Mouse (Mus musculus): ENCODE results near the gene Plxna4.

The Plxna4 gene

GRCm38 (mm10) chr6:32346015-32346414, 242.0 kb downstream of the Plxna4 start:
- H3K36me3 ChIP-seq (ENCODE audit: control insufficient read depth, insufficient read depth, low read length, poor library complexity, severe bottlenecking) = no peaks in the 10 kb centered on the region
- no peaks in the 10 kb centered on the region for H3K27me3 ChIP-seq (ENCODE audit: control insufficient read depth, insufficient read depth, low read length, poor library complexity, severe bottlenecking)
- no peak for DNase-seq (ENCODE audit: low read depth, low spot score)

DNA sequence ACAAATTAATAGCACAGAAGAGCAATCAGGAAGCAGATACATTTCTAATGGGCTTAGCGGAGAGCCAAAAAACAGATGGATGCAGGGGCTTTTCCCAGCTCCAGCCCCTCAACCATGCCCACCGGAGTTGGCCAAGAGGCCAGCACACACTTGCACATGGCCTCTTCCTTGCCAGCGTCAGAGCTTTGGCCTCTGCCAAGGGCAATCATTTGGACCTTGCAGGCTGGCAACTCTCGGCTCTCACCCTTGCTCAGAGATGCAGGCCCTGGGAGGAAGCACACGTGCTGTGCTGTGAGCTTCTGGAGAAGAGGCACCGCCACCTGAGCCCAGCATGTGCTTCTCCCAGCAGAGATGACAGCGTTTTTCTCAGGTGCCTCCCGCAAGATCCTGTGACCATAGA, 245.3 kb downstream of the Plxna4 start:
- DNase-seq (ENCODE audit: low read depth, low spot score) = no peak
- no peaks in the 10 kb centered on the region for H3K36me3 ChIP-seq (ENCODE audit: control insufficient read depth, insufficient read depth, low read length, poor library complexity, severe bottlenecking)
- H3K27me3 ChIP-seq (ENCODE audit: control insufficient read depth, insufficient read depth, low read length, poor library complexity, severe bottlenecking) = no peaks in the 10 kb centered on the region

DNA sequence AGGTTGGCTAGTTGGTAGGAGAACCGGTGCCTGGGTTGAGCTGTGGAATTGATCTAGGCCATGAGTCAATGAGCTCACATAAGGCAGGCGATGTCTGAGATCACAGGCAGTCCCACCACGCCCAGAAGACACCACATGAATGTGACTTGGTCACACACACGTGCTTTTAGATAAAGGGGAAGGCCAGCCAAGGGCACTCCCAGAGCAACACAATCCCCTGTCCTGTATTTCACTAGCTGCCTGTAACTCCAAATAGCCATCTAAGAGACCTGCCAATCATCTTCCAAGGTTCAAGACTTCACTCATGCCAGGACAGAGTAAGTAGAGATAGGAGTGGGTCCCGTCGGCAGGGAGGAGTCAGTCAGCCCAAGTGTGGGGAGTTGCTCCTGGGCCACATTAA, 245.7 kb downstream of the Plxna4 start:
- no peaks in the 10 kb centered on the region for H3K27me3 ChIP-seq (ENCODE audit: control insufficient read depth, insufficient read depth, low read length, poor library complexity, severe bottlenecking)
- H3K36me3 ChIP-seq (ENCODE audit: control insufficient read depth, insufficient read depth, low read length, poor library complexity, severe bottlenecking) = no peaks in the 10 kb centered on the region
- no peak for DNase-seq (ENCODE audit: low read depth, low spot score)

GRCm38 (mm10) chr6:32338416-32338943, 249.5 kb downstream of the Plxna4 start:
- no peak for DNase-seq (ENCODE audit: low read depth, low spot score)
- Histone ChIP-seq H3K36me3 (ENCODE audit: control insufficient read depth, insufficient read depth, low read length, poor library complexity, severe bottlenecking) (no peaks in the 10 kb centered on the region), H3K27me3 (ENCODE audit: control insufficient read depth, insufficient read depth, low read length, poor library complexity, severe bottlenecking) (no peaks in the 10 kb centered on the region)

DNA sequence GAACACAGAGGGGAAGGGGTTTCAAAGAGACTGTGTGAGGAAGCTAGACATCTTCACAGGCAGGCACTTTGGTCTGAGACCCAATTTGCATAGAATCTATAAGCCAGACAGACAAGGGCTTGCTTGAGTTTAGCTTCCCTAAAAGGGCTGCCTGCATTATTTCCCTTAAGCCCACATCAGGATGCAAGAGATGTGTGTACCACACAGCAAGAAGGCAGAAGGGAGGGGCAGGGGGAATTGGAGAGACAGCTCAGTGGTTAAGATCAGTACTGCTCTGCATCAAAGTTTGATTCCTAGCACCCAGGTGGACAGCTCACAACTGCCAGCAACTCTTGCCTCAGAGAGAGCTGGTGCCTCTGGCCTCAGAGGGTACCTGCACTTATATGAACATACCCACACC, 256.7 kb downstream of the Plxna4 start:
- H3K27me3 ChIP-seq (ENCODE audit: control insufficient read depth, insufficient read depth, low read length, poor library complexity, severe bottlenecking) = no peaks in the 10 kb centered on the region
- no peak for DNase-seq (ENCODE audit: low read depth, low spot score)

GRCm38 (mm10) chr6:32330034-32330795, 257.8 kb downstream of the Plxna4 start:
- Histone ChIP-seq H3K27me3 (ENCODE audit: control insufficient read depth, insufficient read depth, low read length, poor library complexity, severe bottlenecking) (no peaks in the 10 kb centered on the region), H3K36me3 (ENCODE audit: control insufficient read depth, insufficient read depth, low read length, poor library complexity, severe bottlenecking) (no peaks in the 10 kb centered on the region)
- DNase-seq (ENCODE audit: low read depth, low spot score) = no peak

More for the DNA sequence above, 256.7 kb downstream of the Plxna4 start:
- H3K36me3 ChIP-seq (ENCODE audit: control insufficient read depth, insufficient read depth, low read length, poor library complexity, severe bottlenecking) = no peaks in the 10 kb centered on the region

DNA sequence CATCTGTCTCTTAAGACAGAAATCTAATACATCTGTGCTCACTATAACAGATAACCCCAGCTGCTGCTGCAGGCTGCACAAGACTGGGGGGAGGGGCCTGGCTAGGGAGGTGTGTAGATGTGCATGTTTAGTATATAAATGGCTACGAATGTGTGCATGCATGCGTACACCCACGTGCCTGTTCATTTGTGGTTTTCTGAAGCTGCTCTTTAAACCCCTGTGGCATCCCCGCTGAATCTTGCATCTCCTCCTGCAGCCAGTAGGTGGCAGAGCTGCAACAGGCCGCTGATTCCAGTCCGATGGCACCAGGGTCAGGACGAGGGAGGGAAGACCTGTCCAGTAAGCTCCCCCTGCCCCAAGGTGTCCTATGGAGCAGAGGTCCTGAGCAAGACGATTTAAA, 260.0 kb downstream of the Plxna4 start:
- Histone ChIP-seq H3K36me3 (ENCODE audit: control insufficient read depth, insufficient read depth, low read length, poor library complexity, severe bottlenecking) (no peaks in the 10 kb centered on the region), H3K27me3 (ENCODE audit: control insufficient read depth, insufficient read depth, low read length, poor library complexity, severe bottlenecking) (no peaks in the 10 kb centered on the region)
- peak; percentile 25 for DNase-seq (ENCODE audit: low read depth, low spot score)

DNA sequence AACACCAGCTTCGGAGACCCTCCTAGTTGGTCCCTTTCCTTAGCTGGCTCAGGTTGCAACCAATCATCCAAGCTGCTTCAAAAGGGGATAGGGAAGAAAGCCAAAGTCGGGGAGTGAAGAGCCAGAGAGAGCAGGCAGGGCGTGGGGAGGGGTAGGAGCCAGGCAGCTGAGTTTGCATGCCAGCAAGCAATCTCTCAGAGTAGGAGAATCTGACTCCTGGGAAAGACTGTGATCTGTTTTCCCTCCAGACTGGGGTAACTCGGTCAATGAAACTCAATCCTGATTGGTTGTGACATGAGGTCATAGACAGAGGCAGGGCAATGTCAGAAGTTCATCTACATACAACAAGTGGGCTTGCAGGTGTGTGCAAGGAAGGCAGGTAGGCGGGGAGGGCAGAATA, 260.8 kb downstream of the Plxna4 start:
- DNase-seq (ENCODE audit: low read depth, low spot score) = no peak
- Histone ChIP-seq H3K27me3 (ENCODE audit: control insufficient read depth, insufficient read depth, low read length, poor library complexity, severe bottlenecking) (no peaks in the 10 kb centered on the region), H3K36me3 (ENCODE audit: control insufficient read depth, insufficient read depth, low read length, poor library complexity, severe bottlenecking) (no peaks in the 10 kb centered on the region)

GRCm38 (mm10) chr6:32326406-32326805, 261.6 kb downstream of the Plxna4 start:
- Histone ChIP-seq H3K27me3 (ENCODE audit: control insufficient read depth, insufficient read depth, low read length, poor library complexity, severe bottlenecking) (no peaks in the 10 kb centered on the region), H3K36me3 (ENCODE audit: control insufficient read depth, insufficient read depth, low read length, poor library complexity, severe bottlenecking) (no peaks in the 10 kb centered on the region)
- DNase-seq (ENCODE audit: low read depth, low spot score) = no peak

- H3K36me3 ChIP-seq (ENCODE audit: control insufficient read depth, insufficient read depth, low read length, poor library complexity, severe bottlenecking) = no peaks in the 10 kb centered on the region
- DNase-seq (ENCODE audit: low read depth, low spot score) = no peak
- no peaks in the 10 kb centered on the region for H3K27me3 ChIP-seq (ENCODE audit: control insufficient read depth, insufficient read depth, low read length, poor library complexity, severe bottlenecking)
These were observed 262.1 kb downstream of the Plxna4 start for GRCm38 (mm10) chr6:32325851-32326250.

DNA sequence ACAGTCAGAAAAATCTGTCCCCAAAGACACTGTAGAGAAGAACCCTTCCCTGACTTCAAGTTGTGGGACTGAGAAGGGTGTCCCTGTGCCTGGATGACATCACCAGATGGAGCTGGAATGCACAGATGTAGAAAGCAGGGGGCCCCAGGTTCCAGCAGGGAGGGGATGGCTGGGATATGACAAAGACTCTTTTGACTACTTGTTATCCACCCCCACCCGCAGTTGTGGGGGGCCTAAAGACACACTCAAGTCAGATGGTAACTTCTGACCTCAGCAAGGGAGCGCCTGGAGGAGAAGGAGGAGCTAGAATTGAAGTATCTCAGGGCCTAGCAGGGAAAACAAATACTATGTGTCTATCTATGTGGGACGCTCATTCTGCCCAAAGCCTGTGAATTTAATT, 266.8 kb downstream of the Plxna4 start:
- no peaks in the 10 kb centered on the region for H3K36me3 ChIP-seq (ENCODE audit: control insufficient read depth, insufficient read depth, low read length, poor library complexity, severe bottlenecking)
- H3K27me3 ChIP-seq (ENCODE audit: control insufficient read depth, insufficient read depth, low read length, poor library complexity, severe bottlenecking) = no peaks in the 10 kb centered on the region
- no peak for DNase-seq (ENCODE audit: low read depth, low spot score)

DNA sequence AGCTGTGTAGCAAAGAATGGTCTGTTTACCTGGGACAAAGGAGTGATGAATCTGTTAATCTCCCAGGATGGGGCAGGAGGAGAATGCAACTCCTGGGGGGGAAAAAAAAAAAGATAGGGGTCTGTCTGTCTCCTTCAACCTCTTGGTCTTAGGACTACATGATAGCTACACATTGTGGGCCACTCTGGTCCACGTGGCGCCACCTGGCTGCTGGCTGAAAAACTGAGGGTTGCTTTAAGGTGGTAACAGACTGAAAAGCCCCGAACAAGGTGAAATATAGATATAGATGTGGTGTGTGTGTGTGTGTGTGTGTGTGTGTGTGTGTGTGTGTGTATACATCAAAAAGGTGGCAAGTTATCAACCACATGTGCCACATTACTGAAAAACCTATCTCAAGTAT, 267.7 kb downstream of the Plxna4 start:
- H3K27me3 ChIP-seq (ENCODE audit: control insufficient read depth, insufficient read depth, low read length, poor library complexity, severe bottlenecking) = no peaks in the 10 kb centered on the region
- DNase-seq (ENCODE audit: low read depth, low spot score) = no peak
- H3K36me3 ChIP-seq (ENCODE audit: control insufficient read depth, insufficient read depth, low read length, poor library complexity, severe bottlenecking) = no peaks in the 10 kb centered on the region

GRCm38 (mm10) chr6:32317470-32317869, 270.5 kb downstream of the Plxna4 start:
- Histone ChIP-seq H3K36me3 (ENCODE audit: control insufficient read depth, insufficient read depth, low read length, poor library complexity, severe bottlenecking) (no peaks in the 10 kb centered on the region), H3K27me3 (ENCODE audit: control insufficient read depth, insufficient read depth, low read length, poor library complexity, severe bottlenecking) (no peaks in the 10 kb centered on the region)
- DNase-seq (ENCODE audit: low read depth, low spot score) = no peak

- DNase-seq (ENCODE audit: low read depth, low spot score) = no peak
- no peaks in the 10 kb centered on the region for H3K27me3 ChIP-seq (ENCODE audit: control insufficient read depth, insufficient read depth, low read length, poor library complexity, severe bottlenecking)
- H3K36me3 ChIP-seq (ENCODE audit: control insufficient read depth, insufficient read depth, low read length, poor library complexity, severe bottlenecking) = no peaks in the 10 kb centered on the region
These were observed 273.0 kb downstream of the Plxna4 start for GRCm38 (mm10) chr6:32315011-32315450.

DNA sequence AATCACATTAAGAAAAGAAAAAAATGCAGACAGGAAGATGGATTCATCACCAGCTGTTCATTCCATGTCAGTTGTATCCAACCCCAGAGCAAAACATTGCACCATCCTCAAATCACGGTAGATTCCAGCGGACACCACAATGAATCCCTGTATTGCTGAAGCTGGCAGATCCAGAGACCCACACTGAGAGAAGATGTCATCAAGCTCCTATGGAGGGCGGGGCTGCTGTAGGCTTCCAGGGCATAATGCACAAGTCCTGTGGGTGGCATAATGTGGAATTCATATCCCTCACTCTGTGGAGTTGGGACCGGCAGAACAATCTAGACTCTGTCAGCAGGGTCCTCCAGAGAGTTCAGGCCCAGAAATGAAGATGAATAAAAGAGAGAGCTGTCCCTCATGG, 278.8 kb downstream of the Plxna4 start:
- Histone ChIP-seq H3K27me3 (ENCODE audit: control insufficient read depth, insufficient read depth, low read length, poor library complexity, severe bottlenecking) (no peaks in the 10 kb centered on the region), H3K36me3 (ENCODE audit: control insufficient read depth, insufficient read depth, low read length, poor library complexity, severe bottlenecking) (no peaks in the 10 kb centered on the region)
- DNase-seq (ENCODE audit: low read depth, low spot score) = no peak

DNA sequence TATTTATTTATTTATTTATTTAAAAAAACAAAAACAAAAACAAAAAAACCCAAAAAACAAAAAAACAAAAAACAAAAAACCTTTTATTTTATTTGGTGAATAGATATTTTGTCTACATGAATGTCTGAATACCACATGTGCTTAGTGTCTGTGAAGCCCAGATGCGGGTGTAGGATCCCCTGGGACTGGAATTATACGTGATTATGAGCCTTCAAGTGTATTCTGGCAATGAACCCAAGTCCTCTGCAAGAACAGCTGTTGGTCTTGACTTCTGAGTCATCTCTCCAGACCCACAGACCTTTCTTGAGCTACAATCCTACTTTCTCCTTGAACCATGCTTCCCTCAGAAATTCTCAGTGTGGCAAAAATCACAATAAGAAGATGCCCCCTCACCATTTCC, 287.4 kb downstream of the Plxna4 start:
- no peak for DNase-seq (ENCODE audit: low read depth, low spot score)
- Histone ChIP-seq H3K36me3 (ENCODE audit: control insufficient read depth, insufficient read depth, low read length, poor library complexity, severe bottlenecking) (no peaks in the 10 kb centered on the region), H3K27me3 (ENCODE audit: control insufficient read depth, insufficient read depth, low read length, poor library complexity, severe bottlenecking) (no peaks in the 10 kb centered on the region)

All from splenic B cell, adult 2 months (primary cell).